Mouse (Mus musculus) c-Kit-negative CD71-positive TER-119-positive erythroid progenitor cells, embryonic 14.5 days (primary cell): Measurements from ENCODE around the gene Pkd1l3.

Source experiments
- DNase-seq: peaks from one replicate; pipeline ENCODE4 v3.0.0-alpha.2; 2013; ENCODE audit warnings: low read depth, low spot score

Pkd1l3 gene

GRCm38 (mm10) chr8:109697754-109698153 is 83.4 kb downstream of the Pkd1l3 start:
- no peak for DNase-seq

GRCm38 (mm10) chr8:109698477-109698876 is 84.2 kb downstream of the Pkd1l3 start:
- DNase-seq, result no peak

- peak; percentile 15 for DNase-seq
Measured at GRCm38 (mm10) chr8:109704565-109705319, 90.4 kb downstream of the Pkd1l3 start.

- DNase-seq, result peak; percentile 93
Measured at GRCm38 (mm10) chr8:109705320-109706075, 91.2 kb downstream of the Pkd1l3 start, which contains the start of gene Zfp821. Gene Zfp821, plus strand, starts transcription at chr8:109705546.

- peak; percentile 36 for DNase-seq
Measured at GRCm38 (mm10) chr8:109706076-109706873, 92.0 kb downstream of the Pkd1l3 start.

- DNase-seq, result peak; percentile 72
Measured at GRCm38 (mm10) chr8:109706874-109707237, 92.5 kb downstream of the Pkd1l3 start.

GRCm38 (mm10) chr8:109707921-109708320 is 93.6 kb downstream of the Pkd1l3 start:
- no peak for DNase-seq

- DNase-seq, result no peak
Measured at GRCm38 (mm10) chr8:109712521-109712920, 98.2 kb downstream of the Pkd1l3 start.

- DNase-seq, result no peak
Measured at GRCm38 (mm10) chr8:109714961-109715360, 100.6 kb downstream of the Pkd1l3 start.
